Mouse (Mus musculus): ENCODE measurements at regions not wholly inside any gene's neighbourhood (a gene's known extent, or its start where the extent isn't known, plus 50 kb on each side); places are given as distances from the start of the nearest gene placed in this dataset.

DNA sequence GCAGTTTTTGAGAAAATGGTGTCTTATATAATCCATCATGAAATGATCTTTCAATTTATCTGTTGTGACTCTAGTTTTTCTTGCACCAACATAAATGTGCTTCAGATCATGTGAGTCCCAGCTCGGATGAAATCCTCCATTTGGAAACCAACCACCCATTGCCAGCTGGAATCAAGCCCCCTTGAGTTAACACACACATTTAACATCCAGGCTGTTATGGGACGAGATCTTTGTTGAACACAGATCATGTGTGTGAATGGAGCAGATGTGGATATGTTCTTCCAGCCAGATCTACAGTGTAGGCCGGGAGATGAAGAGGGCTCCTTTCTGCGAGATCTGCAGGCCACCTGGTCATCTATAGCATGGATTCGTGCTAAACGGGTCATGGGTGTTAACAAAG lies 188.4 kb upstream of the Gimd1 start:
- TF ChIP-seq MYOD1 (IDR thresholded peaks at IDR 0.05; ENCODE audit: control insufficient read depth in 1 of 3, insufficient read length in 2 of 3, low read depth in 2 of 3), result no peak
- no peak for TF ChIP-seq TCF12 (IDR thresholded peaks at IDR 0.05; ENCODE audit: insufficient read depth, poor library complexity, severe bottlenecking)
- no peak for TF ChIP-seq TCF3 (IDR thresholded peaks at IDR 0.05; ENCODE audit: insufficient read length, low read depth)
